Mouse (Mus musculus): ENCODE measurements around the gene Mfsd14a.

GRCm38 (mm10) chr3:116582201-116582600 is 80.3 kb downstream of the Mfsd14a start:
- no peak for TF ChIP-seq CTCF (IDR thresholded peaks at IDR 0.05; ENCODE audit: low read depth, low read length)
- no peak for TF ChIP-seq POLR2A (IDR thresholded peaks at IDR 0.05; ENCODE audit: extremely low read depth, insufficient read depth, low read length)
